Mouse (Mus musculus) E14TG2a.4 (cell line): Measurements from ENCODE around the gene Sergef.

Experiments
- CTCF ChIP-seq: conservative IDR thresholded peaks from 2 replicates; pipeline ENCODE4 v1.5.1; 2014; ENCODE audit warnings: low read length
- NANOG ChIP-seq: IDR thresholded peaks from 2 replicates; pipeline ENCODE4 v1.6.1; 2014; ENCODE audit warnings: borderline replicate concordance, low read length, mixed read lengths
- POU5F1 ChIP-seq: IDR thresholded peaks from 2 replicates; pipeline ENCODE4 v1.6.1; 2014; ENCODE audit warnings: low read length, borderline replicate concordance

DNA sequence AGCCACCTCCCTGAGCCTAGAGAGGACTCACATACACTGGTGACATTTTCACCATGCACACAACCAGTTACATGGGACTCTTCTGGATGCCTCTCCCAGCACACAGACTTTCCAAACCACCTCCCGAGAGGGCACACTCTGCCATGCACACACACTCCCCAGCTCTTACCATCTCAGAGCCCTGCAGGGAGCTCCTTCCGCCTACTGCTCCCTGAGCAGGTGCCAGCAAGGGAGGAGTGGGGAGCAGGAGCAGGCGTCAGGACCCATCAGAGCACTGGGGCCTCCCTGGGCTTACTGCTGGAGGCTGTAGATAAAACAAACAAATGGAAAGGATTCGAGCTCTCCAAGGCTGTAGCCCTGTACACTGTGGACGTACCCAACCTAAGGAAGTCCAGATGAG is 218.1 kb downstream of the Sergef start:
- TF ChIP-seq POU5F1 (no peak), CTCF (no peak), NANOG (no peak)
